Mouse (Mus musculus): ENCODE measurements around the gene Gm20825.
"Not testable (repeated sequence)": the region's sequence is repeated elsewhere in the genome, so short reads cannot be mapped to it uniquely, and the experiment has no call there.

The Gm20825 gene

DNA sequence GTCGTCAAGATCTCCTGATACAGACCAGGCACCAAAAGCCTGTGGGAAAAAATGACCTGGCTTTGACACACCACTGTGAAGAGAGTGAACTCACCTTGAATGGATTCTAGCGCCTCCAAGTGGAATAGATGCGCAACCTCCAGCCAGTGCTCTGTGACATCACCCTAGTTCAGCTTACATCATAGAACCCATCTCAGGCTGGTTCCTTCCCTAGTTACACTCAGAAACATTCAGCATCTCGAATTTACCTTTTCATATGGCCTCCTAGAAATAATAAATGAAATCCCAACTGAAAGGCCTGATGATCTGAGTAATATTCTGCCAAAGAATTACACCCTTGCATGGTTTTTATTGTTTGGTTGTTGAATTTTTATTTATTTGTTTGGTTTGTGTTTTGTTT is at the start of gene Gm20825:
TSS of gene Gm20825 (minus strand) at position 101 of the 400 bp plus-strand sequence.
- DNase-seq: not testable (repeated sequence)

Data from lung, postnatal 10 days (tissue).